Mouse (Mus musculus): ENCODE measurements around the gene Shroom4. TPM values are rescaled to one million over a fixed set of nuclear protein-coding genes. Genes with fewer than 3 reads are reported as not detected.

Shroom4 gene
- total and polyA plus RNA-seq, 2 experiments, result 0.29 to 0.74 TPM

GRCm38 (mm10) chrX:6501850-6502249 is 102.2 kb downstream of the Shroom4 start:
- Histone ChIP-seq H3K36me3 (ENCODE audit: control insufficient read depth, insufficient read depth, low read length) (no peaks in the 10 kb centered on the region), H3K27ac (replicated peaks; ENCODE audit: insufficient read depth, low read depth, low read length) (no peak overlapping the region), H3K9ac (ENCODE audit: low read depth, low read length) (no peak overlapping the region), H3K4me1 (ENCODE audit: control insufficient read depth, insufficient read depth, low read length) (no peaks in the 10 kb centered on the region), H3K27me3 (ENCODE audit: control insufficient read depth, insufficient read depth, low read length) (no peaks in the 10 kb centered on the region), H3K4me3 (ENCODE audit: insufficient read depth, low read depth, low read length) (no peak overlapping the region), H3K79me2 (ENCODE audit: control insufficient read depth, insufficient read depth, low read length) (no peaks in the 10 kb centered on the region)
- 95% methylated on average over 1 of the region's 1 CpGs for WGBS
- no peak for DNase-seq (ENCODE audit: extremely low read depth, low read depth, low spot score)
- TF ChIP-seq POLR2A (IDR thresholded peaks at IDR 0.05; ENCODE audit: extremely low read depth, insufficient read depth, low read length), result no peak
- TF ChIP-seq CTCF (IDR thresholded peaks at IDR 0.05; ENCODE audit: low read depth, low read length), result no peak

- no peaks in the 10 kb centered on the region for H3K27me3 ChIP-seq (ENCODE audit: control insufficient read depth, insufficient read depth, low read length)
- no peak overlapping the region for H3K9ac ChIP-seq (ENCODE audit: low read depth, low read length)
- WGBS, result 72% methylated on average over 3 of the region's 3 CpGs
- DNase-seq (ENCODE audit: extremely low read depth, low read depth, low spot score), result no peak
- H3K79me2 ChIP-seq (ENCODE audit: control insufficient read depth, insufficient read depth, low read length), result no peaks in the 10 kb centered on the region
- no peaks in the 10 kb centered on the region for H3K36me3 ChIP-seq (ENCODE audit: control insufficient read depth, insufficient read depth, low read length)
- H3K27ac ChIP-seq (replicated peaks; ENCODE audit: insufficient read depth, low read depth, low read length), result no peak overlapping the region
- H3K4me3 ChIP-seq (ENCODE audit: insufficient read depth, low read depth, low read length), result no peak overlapping the region
- no peaks in the 10 kb centered on the region for H3K4me1 ChIP-seq (ENCODE audit: control insufficient read depth, insufficient read depth, low read length)
- TF ChIP-seq POLR2A (IDR thresholded peaks at IDR 0.05; ENCODE audit: extremely low read depth, insufficient read depth, low read length) (no peak), CTCF (IDR thresholded peaks at IDR 0.05; ENCODE audit: low read depth, low read length) (no peak)
These were observed 117.6 kb downstream of the Shroom4 start for GRCm38 (mm10) chrX:6517217-6517616.

GRCm38 (mm10) chrX:6518421-6518820 is 118.8 kb downstream of the Shroom4 start:
- no peak for DNase-seq (ENCODE audit: extremely low read depth, low read depth, low spot score)
- H3K79me2 ChIP-seq (ENCODE audit: control insufficient read depth, insufficient read depth, low read length), result no peaks in the 10 kb centered on the region
- H3K36me3 ChIP-seq (ENCODE audit: control insufficient read depth, insufficient read depth, low read length), result no peaks in the 10 kb centered on the region
- TF ChIP-seq POLR2A (IDR thresholded peaks at IDR 0.05; ENCODE audit: extremely low read depth, insufficient read depth, low read length) (no peak), CTCF (IDR thresholded peaks at IDR 0.05; ENCODE audit: low read depth, low read length) (no peak)
- H3K27me3 ChIP-seq (ENCODE audit: control insufficient read depth, insufficient read depth, low read length), result no peaks in the 10 kb centered on the region
- WGBS, result 21% methylated on average over 2 of the region's 2 CpGs
- no peak overlapping the region for H3K4me3 ChIP-seq (ENCODE audit: insufficient read depth, low read depth, low read length)
- no peak overlapping the region for H3K9ac ChIP-seq (ENCODE audit: low read depth, low read length)
- no peaks in the 10 kb centered on the region for H3K4me1 ChIP-seq (ENCODE audit: control insufficient read depth, insufficient read depth, low read length)
- H3K27ac ChIP-seq (replicated peaks; ENCODE audit: insufficient read depth, low read depth, low read length), result no peak overlapping the region

GRCm38 (mm10) chrX:6522935-6523334 is 123.3 kb downstream of the Shroom4 start:
- no peak overlapping the region for H3K9ac ChIP-seq (ENCODE audit: low read depth, low read length)
- no peak overlapping the region for H3K4me3 ChIP-seq (ENCODE audit: insufficient read depth, low read depth, low read length)
- H3K36me3 ChIP-seq (ENCODE audit: control insufficient read depth, insufficient read depth, low read length), result no peaks in the 10 kb centered on the region
- H3K27me3 ChIP-seq (ENCODE audit: control insufficient read depth, insufficient read depth, low read length), result no peaks in the 10 kb centered on the region
- H3K27ac ChIP-seq (replicated peaks; ENCODE audit: insufficient read depth, low read depth, low read length), result no peak overlapping the region
- no peaks in the 10 kb centered on the region for H3K79me2 ChIP-seq (ENCODE audit: control insufficient read depth, insufficient read depth, low read length)
- TF ChIP-seq POLR2A (IDR thresholded peaks at IDR 0.05; ENCODE audit: extremely low read depth, insufficient read depth, low read length), result no peak
- TF ChIP-seq CTCF (IDR thresholded peaks at IDR 0.05; ENCODE audit: low read depth, low read length), result no peak
- DNase-seq (ENCODE audit: extremely low read depth, low read depth, low spot score), result peak; percentile 8
- no peaks in the 10 kb centered on the region for H3K4me1 ChIP-seq (ENCODE audit: control insufficient read depth, insufficient read depth, low read length)
- 62% methylated on average over 2 of the region's 2 CpGs for WGBS

- Histone ChIP-seq H3K79me2 (ENCODE audit: control insufficient read depth, insufficient read depth, low read length) (no peaks in the 10 kb centered on the region), H3K4me1 (ENCODE audit: control insufficient read depth, insufficient read depth, low read length) (no peaks in the 10 kb centered on the region), H3K36me3 (ENCODE audit: control insufficient read depth, insufficient read depth, low read length) (no peaks in the 10 kb centered on the region), H3K27me3 (ENCODE audit: control insufficient read depth, insufficient read depth, low read length) (no peaks in the 10 kb centered on the region), H3K9ac (ENCODE audit: low read depth, low read length) (no peak overlapping the region), H3K4me3 (ENCODE audit: insufficient read depth, low read depth, low read length) (no peak overlapping the region), H3K27ac (replicated peaks; ENCODE audit: insufficient read depth, low read depth, low read length) (no peak overlapping the region)
- no peak for TF ChIP-seq CTCF (IDR thresholded peaks at IDR 0.05; ENCODE audit: low read depth, low read length)
- no peak for TF ChIP-seq POLR2A (IDR thresholded peaks at IDR 0.05; ENCODE audit: extremely low read depth, insufficient read depth, low read length)
- DNase-seq (ENCODE audit: extremely low read depth, low read depth, low spot score), result no peak
- 81% methylated on average over 2 of the region's 2 CpGs for WGBS
These were observed 137.0 kb downstream of the Shroom4 start for GRCm38 (mm10) chrX:6536636-6537035.

GRCm38 (mm10) chrX:6537689-6538088 is 138.0 kb downstream of the Shroom4 start:
- Histone ChIP-seq H3K9ac (ENCODE audit: low read depth, low read length) (no peak overlapping the region), H3K27me3 (ENCODE audit: control insufficient read depth, insufficient read depth, low read length) (no peaks in the 10 kb centered on the region), H3K27ac (replicated peaks; ENCODE audit: insufficient read depth, low read depth, low read length) (no peak overlapping the region), H3K36me3 (ENCODE audit: control insufficient read depth, insufficient read depth, low read length) (no peaks in the 10 kb centered on the region), H3K4me3 (ENCODE audit: insufficient read depth, low read depth, low read length) (no peak overlapping the region), H3K4me1 (ENCODE audit: control insufficient read depth, insufficient read depth, low read length) (no peaks in the 10 kb centered on the region), H3K79me2 (ENCODE audit: control insufficient read depth, insufficient read depth, low read length) (no peaks in the 10 kb centered on the region)
- WGBS, result 62% methylated on average over 2 of the region's 2 CpGs
- peak; percentile 0 for DNase-seq (ENCODE audit: extremely low read depth, low read depth, low spot score)
- TF ChIP-seq POLR2A (IDR thresholded peaks at IDR 0.05; ENCODE audit: extremely low read depth, insufficient read depth, low read length) (no peak), CTCF (IDR thresholded peaks at IDR 0.05; ENCODE audit: low read depth, low read length) (no peak)
